Mouse (Mus musculus): ENCODE measurements around the gene Chka. TPM values are rescaled to one million over a fixed set of nuclear protein-coding genes. Genes with fewer than 3 reads are reported as not detected.

Chka gene
- total RNA-seq, 2 experiments from 2014 or later = 18.9 to 19.2 TPM

DNA sequence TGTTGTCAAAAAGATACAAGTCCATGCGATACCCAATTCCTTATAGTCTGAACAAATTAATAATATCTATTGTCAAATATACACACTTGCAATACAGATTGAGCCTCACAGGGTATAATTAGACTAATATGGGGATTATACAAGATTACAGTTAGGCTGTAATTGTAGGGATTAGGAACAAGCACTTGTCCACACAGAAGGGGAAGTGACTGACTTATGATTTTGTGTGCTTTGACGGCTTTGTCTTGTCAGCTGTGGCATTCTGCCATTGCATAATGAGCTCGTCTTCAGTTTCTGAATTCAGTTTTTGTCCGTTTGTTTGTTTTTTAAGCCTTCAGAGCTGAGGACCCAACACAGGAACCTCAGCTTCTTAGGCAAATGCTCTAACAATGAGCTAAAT lies 30.6 kb downstream of the Chka start:
- peak; percentile 73 for ATAC-seq (ENCODE audit: poor library complexity, severe bottlenecking)

DNA sequence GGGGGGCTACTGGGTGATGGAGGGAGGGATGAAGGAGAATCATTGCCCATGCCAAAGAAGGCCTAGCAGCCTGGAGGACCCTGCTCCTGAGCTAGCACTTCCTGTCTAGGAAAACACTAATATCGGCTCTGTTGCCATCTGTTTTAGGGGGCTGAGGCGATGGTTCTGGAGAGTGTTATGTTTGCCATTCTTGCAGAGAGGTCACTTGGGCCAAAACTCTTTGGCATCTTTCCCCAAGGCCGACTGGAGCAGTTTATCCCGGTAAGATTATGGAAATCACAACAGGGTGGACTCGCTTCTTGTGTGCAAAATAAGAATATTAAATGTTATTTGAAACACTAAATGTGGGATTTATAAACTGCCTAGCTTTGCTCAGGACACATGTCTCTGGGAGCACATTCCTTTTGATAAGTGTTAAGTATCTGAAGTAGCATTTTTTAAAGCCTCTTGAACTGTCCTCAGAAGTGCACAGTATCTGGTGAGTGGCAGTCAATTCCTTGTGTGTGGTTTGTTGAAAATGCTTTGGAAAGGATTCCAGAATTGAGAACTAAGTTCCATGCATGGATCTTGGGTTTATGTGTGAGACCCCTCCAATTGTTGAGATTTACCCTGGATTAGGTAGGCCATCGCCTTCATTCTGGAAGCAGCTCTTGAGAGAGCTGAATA lies 32.9 kb downstream of the Chka start:
- no peak for ATAC-seq (ENCODE audit: poor library complexity, severe bottlenecking)

DNA sequence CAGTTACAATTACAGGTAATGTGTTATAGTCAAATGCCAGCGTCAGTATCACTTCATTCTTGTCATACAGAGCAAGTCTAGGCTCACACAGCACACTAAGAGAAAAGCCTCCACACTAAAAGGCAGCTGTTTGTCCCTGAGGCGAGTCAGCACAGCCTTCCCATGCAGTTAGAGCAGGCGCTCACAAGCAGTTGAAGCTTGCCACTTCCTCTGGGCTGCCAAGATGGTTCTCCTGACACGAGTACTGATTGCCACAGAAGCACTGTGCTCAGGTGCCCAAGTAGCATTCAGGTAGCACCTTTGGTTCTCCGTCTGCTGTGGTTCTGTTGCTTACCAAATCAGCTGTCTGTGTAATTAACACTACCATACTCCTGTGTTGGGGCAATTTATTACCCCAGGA lies 37.5 kb downstream of the Chka start:
- ATAC-seq (ENCODE audit: poor library complexity, severe bottlenecking) = no peak

- ATAC-seq (ENCODE audit: poor library complexity, severe bottlenecking) = no peak; the same call in 1 of the 2 replicates
Observed at GRCm38 (mm10) chr19:3890181-3890580, 38.6 kb downstream of the Chka start.

- no peak for ATAC-seq (ENCODE audit: poor library complexity, severe bottlenecking)
Observed at GRCm38 (mm10) chr19:3893545-3894116, 42.1 kb downstream of the Chka start.

- ATAC-seq (ENCODE audit: poor library complexity, severe bottlenecking) = no peak
Observed at GRCm38 (mm10) chr19:3894294-3894693, 42.7 kb downstream of the Chka start.

GRCm38 (mm10) chr19:3895171-3895631 lies 43.6 kb downstream of the Chka start:
- ATAC-seq (ENCODE audit: poor library complexity, severe bottlenecking) = no peak

DNA sequence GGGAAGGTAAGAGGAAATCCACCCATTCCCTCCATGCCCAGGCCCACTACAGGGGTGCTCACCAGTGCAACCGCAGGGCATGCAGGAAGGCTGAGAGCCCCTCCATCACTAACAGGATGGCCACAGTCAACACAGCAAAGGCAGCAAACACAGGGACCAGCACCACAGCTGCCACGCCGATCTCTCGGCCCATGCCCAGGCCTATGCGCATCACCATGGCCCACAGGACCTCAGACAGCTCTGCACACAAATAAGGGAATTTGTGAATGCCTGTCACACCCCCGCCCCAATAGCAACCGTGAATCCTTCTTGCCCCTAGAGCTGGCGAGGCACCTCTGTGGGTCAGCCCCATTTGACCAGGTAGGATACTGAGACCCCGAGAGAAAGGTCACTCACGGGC lies 44.6 kb downstream of the Chka start:
- ATAC-seq (ENCODE audit: poor library complexity, severe bottlenecking) = no peak

- ATAC-seq (ENCODE audit: poor library complexity, severe bottlenecking) = no peak
Observed at GRCm38 (mm10) chr19:3897557-3897956, 46.0 kb downstream of the Chka start.

DNA sequence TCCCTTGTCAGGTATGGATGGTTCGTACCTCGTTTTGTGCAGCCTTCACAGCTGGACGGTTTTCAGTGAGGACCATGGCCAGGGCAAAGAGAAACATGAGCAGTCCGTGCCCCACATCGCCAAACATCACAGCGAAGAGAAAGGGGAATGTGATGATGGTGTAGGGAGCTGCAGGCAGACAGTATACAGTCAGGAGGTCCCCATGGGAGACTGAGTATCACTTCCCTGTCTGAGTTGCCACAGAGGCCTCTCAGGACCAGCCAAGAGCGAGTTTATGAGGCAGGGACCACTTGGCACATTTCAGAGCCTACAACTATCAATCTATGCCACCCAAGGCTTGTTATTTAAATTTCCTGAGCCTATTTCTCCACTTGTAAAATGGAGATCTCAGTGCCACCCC lies 47.4 kb downstream of the Chka start:
- peak; percentile 56; the same call in 1 of the 2 replicates for ATAC-seq (ENCODE audit: poor library complexity, severe bottlenecking)

GRCm38 (mm10) chr19:3899618-3900017 lies 48.0 kb downstream of the Chka start:
- no peak for ATAC-seq (ENCODE audit: poor library complexity, severe bottlenecking)

DNA sequence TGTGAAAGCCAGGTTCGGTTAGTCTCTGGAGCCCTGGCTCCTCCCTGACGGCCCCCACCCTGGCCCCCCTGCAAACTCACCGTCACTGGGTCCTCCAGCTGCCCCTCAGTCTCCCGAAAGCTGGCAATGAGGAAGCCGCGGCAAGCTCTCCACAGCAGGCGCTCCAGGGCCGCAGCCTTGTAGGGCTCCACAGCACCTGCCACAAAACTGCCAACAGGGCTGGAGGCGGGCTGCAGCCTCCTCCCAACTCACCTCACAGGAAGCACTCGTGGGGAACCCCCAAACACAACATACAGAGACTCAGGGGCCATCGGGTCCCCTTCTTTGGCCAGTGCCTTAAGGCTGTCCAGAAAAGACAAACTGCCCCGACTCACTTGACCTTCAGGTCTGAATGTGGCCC lies 51.4 kb downstream of the Chka start:
- no peak for ATAC-seq (ENCODE audit: poor library complexity, severe bottlenecking)

DNA sequence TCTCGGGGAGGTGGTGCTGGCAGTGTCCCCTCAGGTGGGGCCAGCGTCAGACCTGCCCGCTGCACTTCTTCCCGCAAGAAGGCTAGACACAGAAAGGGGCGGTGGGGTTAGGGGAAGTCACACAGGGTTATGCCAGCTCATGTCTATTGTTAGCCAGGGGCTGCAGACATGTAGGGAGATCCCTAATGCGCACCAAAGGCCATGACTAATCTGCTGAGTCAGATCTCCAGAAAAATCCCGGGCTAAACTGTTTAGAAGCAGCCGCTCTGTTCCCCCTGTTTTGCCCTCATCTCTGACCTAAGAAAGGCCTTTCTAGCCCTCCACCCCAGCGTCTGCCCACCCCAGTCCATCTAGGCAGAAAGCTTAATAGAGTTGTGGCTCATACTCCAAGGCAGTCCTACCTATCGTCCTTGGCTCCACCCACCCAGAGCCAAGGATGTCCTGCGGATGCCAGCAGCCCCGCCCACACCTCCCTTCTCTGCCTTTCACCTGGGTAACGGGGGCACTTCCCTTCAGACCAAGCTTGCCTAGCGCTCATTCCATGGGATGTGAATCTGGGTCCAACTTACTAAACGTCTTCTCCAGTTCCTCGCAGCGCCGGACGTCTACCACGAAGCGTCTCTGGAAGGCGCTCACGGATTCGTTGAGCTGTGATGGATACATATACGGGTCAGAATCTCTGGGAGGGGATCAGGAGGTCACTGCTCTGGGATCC lies 52.2 kb downstream of the Chka start:
- no peak for ATAC-seq (ENCODE audit: poor library complexity, severe bottlenecking)

DNA sequence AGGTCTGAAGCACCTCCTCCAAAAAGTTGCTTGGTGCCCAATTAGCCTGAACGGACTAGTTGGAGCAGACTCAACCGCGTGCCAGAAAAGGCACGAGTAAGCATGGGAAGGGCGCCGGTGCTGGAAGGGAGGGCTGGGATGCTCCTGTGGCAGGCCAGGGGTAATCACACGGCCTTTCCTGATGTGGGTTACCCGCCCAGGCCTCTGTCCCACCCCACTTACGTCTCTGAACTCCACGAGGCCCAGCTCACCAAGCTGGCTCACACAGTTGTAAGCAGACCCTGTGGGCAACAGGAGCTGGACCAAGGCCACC lies 52.7 kb downstream of the Chka start:
- no peak for ATAC-seq (ENCODE audit: poor library complexity, severe bottlenecking)

- peak; percentile 60 for ATAC-seq (ENCODE audit: poor library complexity, severe bottlenecking)
Observed at GRCm38 (mm10) chr19:3905261-3905969, 53.8 kb downstream of the Chka start.

- peak; percentile 8; the same call in 1 of the 2 replicates for ATAC-seq (ENCODE audit: poor library complexity, severe bottlenecking)
Observed at GRCm38 (mm10) chr19:3906326-3906725, 54.8 kb downstream of the Chka start.

DNA sequence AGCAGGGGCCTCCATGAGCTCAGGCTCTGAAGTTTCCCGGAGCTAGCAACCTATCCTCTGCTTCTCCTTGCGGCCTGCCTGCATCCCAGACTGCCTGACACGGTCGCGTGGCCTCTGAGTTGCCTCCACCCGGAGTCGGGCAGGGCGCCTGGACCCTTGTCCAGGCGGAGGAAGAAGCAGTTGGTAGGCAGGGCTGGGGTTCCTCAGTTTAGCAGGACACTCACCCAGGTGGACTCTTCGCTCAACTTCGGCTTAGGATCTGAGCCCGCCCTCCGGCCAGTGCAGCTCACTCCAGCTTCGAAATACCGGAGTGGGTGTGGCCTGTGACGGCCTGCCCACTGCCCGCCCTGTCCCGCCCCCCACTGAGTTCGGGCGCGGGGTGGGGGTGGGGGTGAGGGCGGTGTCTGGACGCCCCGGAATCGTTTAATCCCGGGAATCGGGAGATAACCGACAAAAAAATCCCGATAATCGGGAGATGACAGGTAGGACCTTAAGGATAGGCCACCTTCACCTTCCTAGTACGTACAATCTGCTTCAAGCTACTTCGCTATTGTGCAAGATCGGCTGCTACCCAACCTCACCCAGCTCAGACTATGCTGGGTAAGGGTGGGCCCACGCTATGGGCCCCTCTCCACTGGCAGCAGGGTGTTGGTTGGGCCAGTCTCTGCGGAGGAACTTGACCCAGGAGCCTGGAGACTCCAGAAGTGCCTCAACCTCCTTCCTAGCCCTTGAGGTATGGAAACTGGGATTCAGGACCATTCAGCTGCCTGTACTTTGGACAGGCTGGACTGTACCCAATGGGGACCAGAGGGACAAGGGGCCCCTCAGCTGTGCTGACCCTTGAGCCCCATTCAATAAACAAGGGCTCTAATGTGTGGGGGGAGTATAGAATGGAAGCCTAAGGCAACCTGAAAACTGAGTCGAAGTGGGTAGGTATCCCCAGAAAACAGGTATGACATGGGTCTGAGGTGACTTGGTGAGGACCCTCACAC lies 55.5 kb downstream of the Chka start, which contains the start of gene Tcirg1:
Gene Tcirg1, minus strand, starts transcription at position 339 of the 992 bp plus-strand sequence.
- peak; percentile 78 for ATAC-seq (ENCODE audit: poor library complexity, severe bottlenecking)

GRCm38 (mm10) chr19:3907876-3908660 lies 56.5 kb downstream of the Chka start:
- ATAC-seq (ENCODE audit: poor library complexity, severe bottlenecking) = no peak

GRCm38 (mm10) chr19:3910206-3910605 lies 58.6 kb downstream of the Chka start:
- ATAC-seq (ENCODE audit: poor library complexity, severe bottlenecking) = no peak

Data from megakaryocyte, adult 5-6 weeks (primary cell).